Mouse (Mus musculus): ENCODE measurements around the gene Fut8.

Fut8 gene

GRCm38 (mm10) chr12:77305502-77305901, 67.6 kb downstream of the Fut8 start:
- no peak for DNase-seq (ENCODE audit: low read depth)

GRCm38 (mm10) chr12:77306759-77307314, 68.9 kb downstream of the Fut8 start:
- DNase-seq (ENCODE audit: low read depth): no peak

- DNase-seq (ENCODE audit: low read depth): no peak
Observed at GRCm38 (mm10) chr12:77309507-77309906, 71.6 kb downstream of the Fut8 start.

GRCm38 (mm10) chr12:77313502-77313901, 75.6 kb downstream of the Fut8 start:
- no peak for DNase-seq (ENCODE audit: low read depth)

GRCm38 (mm10) chr12:77324142-77324541, 86.2 kb downstream of the Fut8 start:
- DNase-seq (ENCODE audit: low read depth): no peak

- no peak for DNase-seq (ENCODE audit: low read depth)
Observed at GRCm38 (mm10) chr12:77346521-77346920, 108.6 kb downstream of the Fut8 start.

- DNase-seq (ENCODE audit: low read depth): no peak
Observed at GRCm38 (mm10) chr12:77349543-77349942, 111.6 kb downstream of the Fut8 start.

- DNase-seq (ENCODE audit: low read depth): no peak
Observed at GRCm38 (mm10) chr12:77415720-77416119, 177.8 kb downstream of the Fut8 start.

GRCm38 (mm10) chr12:77421667-77422393, 183.9 kb downstream of the Fut8 start:
- DNase-seq (ENCODE audit: low read depth): no peak

GRCm38 (mm10) chr12:77426093-77426492, 188.2 kb downstream of the Fut8 start:
- DNase-seq (ENCODE audit: low read depth): no peak

- no peak for DNase-seq (ENCODE audit: low read depth)
Observed at GRCm38 (mm10) chr12:77428165-77428564, 190.2 kb downstream of the Fut8 start.

- no peak for DNase-seq (ENCODE audit: low read depth)
Observed at GRCm38 (mm10) chr12:77429381-77429780, 191.5 kb downstream of the Fut8 start.

GRCm38 (mm10) chr12:77436733-77437132, 198.8 kb downstream of the Fut8 start:
- no peak for DNase-seq (ENCODE audit: low read depth)

- no peak for DNase-seq (ENCODE audit: low read depth)
Observed at GRCm38 (mm10) chr12:77450816-77451215, 212.9 kb downstream of the Fut8 start.

- no peak for DNase-seq (ENCODE audit: low read depth)
Observed at GRCm38 (mm10) chr12:77466178-77466577, 228.3 kb downstream of the Fut8 start.

- DNase-seq (ENCODE audit: low read depth): no peak
Observed at GRCm38 (mm10) chr12:77479931-77480330, 242.0 kb downstream of the Fut8 start.

- DNase-seq (ENCODE audit: low read depth): no peak
Observed at GRCm38 (mm10) chr12:77481153-77481552, 243.2 kb downstream of the Fut8 start.

GRCm38 (mm10) chr12:77481799-77482198, 243.9 kb downstream of the Fut8 start:
- DNase-seq (ENCODE audit: low read depth): no peak

- no peak for DNase-seq (ENCODE audit: low read depth)
Observed at GRCm38 (mm10) chr12:77483180-77483855, 245.4 kb downstream of the Fut8 start.

- no peak for DNase-seq (ENCODE audit: low read depth)
Observed at GRCm38 (mm10) chr12:77484761-77485160, 246.8 kb downstream of the Fut8 start.

- DNase-seq (ENCODE audit: low read depth): no peak
Observed at GRCm38 (mm10) chr12:77491478-77491877, 253.6 kb downstream of the Fut8 start.

GRCm38 (mm10) chr12:77495781-77496180, 257.9 kb downstream of the Fut8 start:
- no peak for DNase-seq (ENCODE audit: low read depth)

- no peak for DNase-seq (ENCODE audit: low read depth)
Observed at GRCm38 (mm10) chr12:77498153-77498552, 260.2 kb downstream of the Fut8 start.

All from c-Kit-positive CD71-positive TER-119-negative erythroid progenitor cells, embryonic 14.5 days (primary cell).